ENCODE assay signal across 24 mouse cellular contexts in the genomic region with DNA sequence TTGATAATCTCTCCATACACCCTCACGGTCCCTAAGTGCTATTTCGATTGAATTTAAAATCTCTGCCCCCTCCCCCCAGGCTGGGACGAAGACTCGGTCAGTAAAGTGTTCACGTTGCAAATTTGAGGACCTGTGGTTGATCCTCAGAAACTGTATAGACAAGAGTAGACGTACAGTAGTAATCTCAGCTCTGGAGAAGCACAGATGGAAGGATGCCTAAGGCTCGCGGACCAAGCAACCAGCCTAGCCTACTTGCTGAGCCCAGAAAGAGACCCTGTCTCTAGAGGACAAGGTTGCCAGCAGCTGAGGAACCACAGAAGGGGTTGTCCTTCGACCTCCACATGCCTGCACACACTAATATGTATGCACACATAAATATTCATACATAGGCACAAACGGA.
"Had no signal": no experiment of that assay in that cellular context is flagged by ENCODE, and none has a peak within 500 bp of the region (broad histone marks: within the 10 kb centered on the region; RNA-seq: fewer than 3 reads in every experiment).

No protein-coding gene starts in this region.

- H3K4me2 ChIP-seq: heart, embryonic 12.5 days; hindbrain, embryonic 13.5 days; hindbrain, embryonic 15.5 days; kidney, embryonic 15.5 days; limb, embryonic 13.5 days; limb, embryonic 15.5 days had no signal

- H3K27ac ChIP-seq: heart, embryonic 10.5 days; hindbrain, embryonic 13.5 days; hindbrain, embryonic 15.5 days; hindbrain, postnatal 0 days; kidney, embryonic 15.5 days; kidney, postnatal 0 days; limb, embryonic 13.5 days; limb, embryonic 15.5 days had no signal

- DNase-seq: forebrain, postnatal 0 days; gastrocnemius, postnatal 14 days; gastrocnemius, postnatal 36 days; heart, adult 18-20 months; heart, postnatal 14 days; heart, postnatal 36 days; kidney, adult 11 months; kidney, adult 2 months; kidney, adult 9 months; kidney, postnatal 14 days; kidney, postnatal 36 days; layer of hippocampus, adult 9-11 months; layer of hippocampus, postnatal 36 days; left cerebral cortex, postnatal 4 days had no signal

- H3K9me3 ChIP-seq: heart, embryonic 10.5 days; heart, embryonic 12.5 days; hindbrain, embryonic 13.5 days; hindbrain, embryonic 15.5 days; kidney, embryonic 15.5 days; limb, embryonic 13.5 days; limb, embryonic 15.5 days had no signal

- ATAC-seq: forebrain, postnatal 0 days; hindbrain, postnatal 0 days; intestine, embryonic 16.5 days had no signal

- H3K36me3 ChIP-seq: heart, embryonic 10.5 days; heart, embryonic 12.5 days; hindbrain, embryonic 13.5 days; hindbrain, embryonic 15.5 days; kidney, embryonic 15.5 days; limb, embryonic 13.5 days; limb, embryonic 15.5 days had no signal

- H3K27me3 ChIP-seq: heart, embryonic 12.5 days; hindbrain, embryonic 13.5 days; hindbrain, embryonic 15.5 days; kidney, embryonic 15.5 days; limb, embryonic 13.5 days; limb, embryonic 15.5 days had no signal

- H3K4me1 ChIP-seq: hindbrain, embryonic 13.5 days; hindbrain, embryonic 15.5 days; limb, embryonic 15.5 days had no signal

- H3K9ac ChIP-seq: forebrain, postnatal 0 days; heart, embryonic 12.5 days; hindbrain, embryonic 13.5 days; hindbrain, embryonic 15.5 days; kidney, embryonic 15.5 days; limb, embryonic 13.5 days; limb, embryonic 15.5 days had no signal

- H3K4me3 ChIP-seq: heart, embryonic 10.5 days; heart, embryonic 12.5 days; hindbrain, embryonic 13.5 days; hindbrain, embryonic 15.5 days; kidney, embryonic 15.5 days; limb, embryonic 13.5 days; limb, embryonic 15.5 days had no signal
